Mouse (Mus musculus) granulocyte monocyte progenitor cell, adult 5-6 weeks (primary cell): ENCODE data around the gene Adora3. TPM values are rescaled to one million over a fixed set of nuclear protein-coding genes. Genes with fewer than 3 reads are reported as not detected.
A peak's percentile ranks its signal among the peaks of the same experiment; 100 is the strongest.

Experiments used
- ATAC-seq: replicated peaks from 2 replicates; pipeline ENCODE4 v1.8.0; 2016; ENCODE audit warnings: mild to moderate bottlenecking, moderate TSS enrichment, inconsistent platforms; ENCODE audit not compliant: poor library complexity, severe bottlenecking
- total RNA-seq, 2 experiments: library from RNA; stranded (forward) in 1 of 2; stranded (reverse) in 1 of 2; fragments of 200-712, 200-1000 nt in 1 of 2; fragments of >200 nt in 1 of 2; fragmentation: Nextera tagmentation in 1 of 2; gene quantifications; 2 replicates each; pipeline ENCODE4 v1.2.3; 2014 to 2017

The Adora3 gene
- total RNA-seq, 2 experiments from 2014 or later: 0.26 to 1.4 TPM

- no peak for ATAC-seq
These were observed 3.1 kb downstream of the Adora3 start for GRCm38 (mm10) chr3:105873451-105874445.

DNA sequence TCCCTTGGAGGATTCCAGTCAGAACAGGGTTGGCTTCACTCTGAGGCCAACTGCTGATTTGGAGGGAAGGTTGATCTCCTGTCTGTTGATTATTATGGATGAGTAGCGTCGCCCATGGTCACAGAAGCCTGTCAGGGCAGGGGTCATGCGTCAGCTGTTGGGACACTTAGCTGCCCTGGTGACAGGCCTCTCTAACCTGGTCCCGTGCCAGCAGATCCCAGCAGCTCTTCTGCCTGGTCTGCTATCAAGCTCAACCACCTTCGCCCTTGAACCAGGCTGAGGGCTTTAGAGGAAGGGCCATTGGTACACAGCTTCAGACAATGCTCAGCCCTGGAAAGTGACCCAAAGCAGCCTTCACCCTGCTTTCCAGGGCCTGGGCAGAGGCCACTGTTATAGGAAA lies 5.4 kb downstream of the Adora3 start:
- ATAC-seq: no peak

- ATAC-seq: peak; percentile 21; the same call in 1 of the 2 replicates
These were observed 6.7 kb downstream of the Adora3 start for GRCm38 (mm10) chr3:105877252-105877803.

GRCm38 (mm10) chr3:105877919-105878318 lies 7.3 kb downstream of the Adora3 start:
- ATAC-seq: peak; percentile 86

DNA sequence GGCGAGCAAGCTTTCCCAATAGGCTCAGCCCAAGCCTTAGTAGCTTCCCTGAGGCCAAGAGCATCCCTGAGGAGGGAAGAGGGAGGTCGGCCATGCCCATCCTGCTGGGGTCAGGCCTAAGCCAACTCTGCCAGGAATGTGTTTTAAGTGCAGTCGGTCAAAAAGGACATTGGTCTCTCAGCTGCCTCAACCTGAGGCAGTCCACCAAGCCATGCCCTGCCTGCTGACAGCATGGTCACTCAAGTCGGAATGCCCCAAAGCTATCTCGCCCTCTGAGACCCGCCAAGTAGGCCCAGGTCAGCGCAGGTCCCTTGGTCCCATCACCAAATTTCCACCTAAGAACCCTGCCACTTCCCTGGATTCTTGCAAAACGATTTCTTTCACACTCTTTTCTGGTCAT lies 8.1 kb downstream of the Adora3 start:
- no peak for ATAC-seq

DNA sequence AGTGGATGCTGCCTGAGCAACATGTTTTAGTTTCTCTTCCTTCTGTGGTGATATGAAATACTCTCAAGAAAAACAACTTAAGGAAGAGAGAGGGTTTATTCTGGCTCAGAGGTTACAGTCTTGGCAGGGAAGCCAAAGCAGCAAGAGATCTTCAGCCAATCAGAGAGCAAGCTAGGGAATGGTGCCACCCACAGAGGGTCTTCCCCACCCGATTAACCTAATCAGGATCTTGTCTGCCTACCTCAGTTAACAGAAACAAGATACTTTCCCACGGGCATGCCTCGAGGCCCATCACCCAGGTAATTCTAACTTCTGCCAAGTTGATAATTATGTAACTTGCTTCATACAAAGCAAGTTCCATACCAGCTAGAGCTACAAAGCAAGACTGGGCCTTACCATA lies 9.8 kb downstream of the Adora3 start:
- peak; percentile 23; the same call in 1 of the 2 replicates for ATAC-seq

- ATAC-seq: no peak
These were observed 11.4 kb downstream of the Adora3 start for GRCm38 (mm10) chr3:105882105-105882504.

DNA sequence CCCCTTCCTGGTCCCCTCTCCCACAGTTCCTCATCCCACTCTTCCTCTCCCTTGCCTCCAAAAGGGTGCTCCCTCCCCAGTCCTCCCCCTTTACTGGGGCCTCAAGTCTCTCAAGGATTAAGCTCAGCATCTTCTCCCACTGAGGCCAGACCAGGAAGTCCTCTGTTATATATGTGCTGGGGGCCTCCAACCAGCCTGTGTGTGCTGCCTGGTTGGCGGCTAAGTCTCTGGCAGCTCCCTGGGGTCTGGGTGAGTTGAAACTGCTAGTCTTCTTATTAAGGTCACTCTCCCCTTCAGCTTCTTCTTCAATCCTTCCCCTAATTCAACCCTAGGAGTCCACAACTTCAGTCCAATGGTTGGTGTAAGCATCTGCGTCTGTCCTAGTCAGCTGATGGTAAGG lies 12.5 kb downstream of the Adora3 start:
- no peak for ATAC-seq

- ATAC-seq: no peak
These were observed 18.3 kb downstream of the Adora3 start for GRCm38 (mm10) chr3:105888961-105889360.

DNA sequence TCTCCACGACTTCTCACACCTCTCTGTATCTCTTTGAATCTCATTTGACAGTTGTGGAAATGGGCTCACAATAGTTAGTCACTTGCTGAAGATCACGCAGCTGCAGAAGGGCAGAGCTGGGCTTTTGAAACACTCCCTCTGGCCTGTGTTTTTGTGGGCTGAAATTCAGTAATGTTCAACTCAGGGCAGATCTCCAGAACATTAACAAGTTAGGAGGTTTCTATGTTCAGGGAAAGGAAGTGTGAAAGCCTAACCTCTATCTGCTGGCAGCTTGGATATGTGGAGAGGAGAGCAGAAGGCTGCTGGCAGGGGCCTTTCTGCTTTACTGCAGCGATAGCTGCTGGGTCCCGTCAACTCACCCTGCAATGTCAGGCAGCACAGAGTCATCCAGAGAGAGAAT lies 19.6 kb downstream of the Adora3 start:
- no peak for ATAC-seq

DNA sequence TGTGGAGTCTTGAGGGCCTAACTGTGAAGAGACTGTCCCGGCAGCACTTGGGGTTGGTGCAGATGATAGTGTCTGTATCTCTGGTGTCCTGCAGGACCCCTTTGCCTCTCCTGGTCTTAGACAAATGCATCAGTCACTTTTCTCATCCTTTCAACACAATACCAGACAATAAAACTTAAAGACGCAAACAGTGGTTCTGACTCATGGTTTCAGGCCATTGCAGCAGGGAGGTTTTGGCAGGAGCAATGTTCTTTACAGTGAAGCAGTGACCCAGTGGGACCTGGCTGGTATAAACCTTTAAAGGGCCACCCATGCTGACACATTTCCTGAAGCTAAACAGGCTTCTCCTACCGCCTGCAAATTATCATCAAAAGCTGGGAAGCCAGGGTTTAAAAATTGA lies 20.5 kb downstream of the Adora3 start:
- ATAC-seq: no peak

DNA sequence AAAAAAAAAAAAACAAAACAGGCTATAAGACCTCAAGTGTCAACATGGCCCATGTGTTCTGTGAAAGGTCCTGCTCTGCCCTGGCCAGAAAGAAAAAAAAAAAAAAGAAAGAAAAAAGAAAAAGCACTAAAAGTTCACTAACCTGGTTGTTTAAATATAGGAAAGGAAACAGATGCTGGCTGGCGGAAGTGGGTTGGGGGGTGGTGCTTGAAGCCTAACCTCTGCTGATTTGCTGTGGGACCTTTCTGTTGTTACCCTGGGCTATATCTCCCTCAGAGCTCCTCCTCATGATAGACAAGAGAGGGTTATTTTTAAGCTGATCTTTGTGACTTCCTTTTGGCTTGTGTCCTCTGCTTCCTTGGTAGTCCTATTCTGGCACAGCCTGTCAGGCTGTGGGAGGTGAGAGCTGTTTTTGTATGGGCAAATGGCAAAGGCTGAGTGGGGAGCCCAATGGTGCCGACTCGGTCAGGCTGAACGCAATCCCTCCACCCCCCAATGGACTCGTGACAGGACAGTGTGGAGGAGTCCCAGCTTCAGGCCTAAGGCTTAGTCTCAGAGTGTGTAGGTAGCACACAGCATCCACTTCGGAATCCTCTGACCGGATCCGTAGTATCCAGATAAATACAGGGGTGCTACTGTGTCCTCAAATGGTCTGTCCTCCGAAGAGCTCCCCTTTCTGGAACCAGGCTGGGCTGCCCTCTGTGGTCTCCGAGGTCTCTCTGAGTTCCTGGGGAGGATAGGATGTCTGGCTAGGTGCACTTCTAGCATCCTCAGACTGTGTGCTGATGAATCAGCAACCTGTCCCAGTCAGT lies 21.3 kb downstream of the Adora3 start:
- peak; percentile 37 for ATAC-seq

DNA sequence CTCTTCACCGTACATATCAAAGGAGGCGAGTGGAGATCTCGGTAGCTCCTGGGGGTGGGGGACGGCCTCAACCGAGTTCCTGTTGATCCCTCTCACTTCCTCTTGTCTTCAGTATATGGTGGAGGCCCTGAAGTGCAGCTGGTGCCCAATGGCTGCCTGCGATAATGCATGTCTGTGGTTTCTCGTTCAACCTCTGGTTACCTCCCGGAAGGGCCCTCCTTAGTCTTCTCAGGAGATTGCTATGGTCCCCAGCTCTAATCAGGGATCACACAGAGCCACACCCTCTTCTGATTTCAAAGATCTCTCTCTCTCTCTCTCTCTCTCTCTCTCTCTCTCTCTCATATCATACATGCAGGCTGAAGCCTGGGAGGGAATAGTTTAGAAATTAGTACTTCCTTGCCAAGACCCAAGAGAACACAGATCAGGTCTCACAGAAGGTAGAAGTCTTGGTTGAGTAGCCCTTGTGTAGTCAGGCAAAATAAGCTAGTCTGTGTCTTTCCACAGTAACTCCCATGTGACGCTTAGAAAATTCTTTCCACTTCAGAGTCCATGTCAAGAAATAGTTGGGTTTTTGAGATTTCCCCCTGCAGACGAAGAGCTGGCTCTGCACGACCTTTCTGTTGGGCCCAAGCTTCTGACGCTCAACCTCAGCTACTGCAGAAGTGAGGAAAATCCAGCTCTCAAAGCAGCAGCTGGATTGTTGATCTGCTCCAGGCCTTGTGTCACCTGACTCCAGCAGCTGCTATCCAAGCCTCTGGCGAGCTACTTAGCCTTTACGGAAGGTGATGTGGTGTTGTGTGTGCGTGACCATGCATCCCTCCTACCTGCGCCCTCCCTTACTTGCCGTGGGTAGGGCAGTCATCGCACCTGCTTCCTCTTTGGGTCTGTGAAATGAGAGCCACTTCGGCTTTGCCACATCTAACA lies 22.2 kb downstream of the Adora3 start:
- peak; percentile 61 for ATAC-seq

DNA sequence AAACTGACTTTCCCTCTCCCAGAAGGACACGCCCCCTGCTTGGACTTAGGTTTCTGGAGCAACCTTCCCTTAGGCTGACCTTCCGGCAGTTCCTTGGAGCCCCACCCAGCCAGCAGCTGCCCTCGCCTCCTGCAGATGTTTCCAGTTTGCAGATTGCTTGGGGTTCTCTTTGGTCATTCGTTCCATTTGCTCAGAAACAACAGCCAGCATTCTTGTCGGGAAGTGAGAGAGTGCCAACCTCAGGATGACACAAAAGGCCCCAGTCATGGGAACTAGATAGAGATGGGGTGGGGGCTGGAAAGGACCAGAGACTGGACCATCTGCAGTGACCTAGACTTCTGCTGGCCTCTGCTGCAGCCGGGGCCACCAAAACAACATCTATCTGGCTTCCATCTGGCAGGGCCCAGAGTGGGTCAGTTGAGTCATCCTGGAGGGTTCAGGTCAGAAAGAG lies 23.3 kb downstream of the Adora3 start:
- ATAC-seq: no peak

DNA sequence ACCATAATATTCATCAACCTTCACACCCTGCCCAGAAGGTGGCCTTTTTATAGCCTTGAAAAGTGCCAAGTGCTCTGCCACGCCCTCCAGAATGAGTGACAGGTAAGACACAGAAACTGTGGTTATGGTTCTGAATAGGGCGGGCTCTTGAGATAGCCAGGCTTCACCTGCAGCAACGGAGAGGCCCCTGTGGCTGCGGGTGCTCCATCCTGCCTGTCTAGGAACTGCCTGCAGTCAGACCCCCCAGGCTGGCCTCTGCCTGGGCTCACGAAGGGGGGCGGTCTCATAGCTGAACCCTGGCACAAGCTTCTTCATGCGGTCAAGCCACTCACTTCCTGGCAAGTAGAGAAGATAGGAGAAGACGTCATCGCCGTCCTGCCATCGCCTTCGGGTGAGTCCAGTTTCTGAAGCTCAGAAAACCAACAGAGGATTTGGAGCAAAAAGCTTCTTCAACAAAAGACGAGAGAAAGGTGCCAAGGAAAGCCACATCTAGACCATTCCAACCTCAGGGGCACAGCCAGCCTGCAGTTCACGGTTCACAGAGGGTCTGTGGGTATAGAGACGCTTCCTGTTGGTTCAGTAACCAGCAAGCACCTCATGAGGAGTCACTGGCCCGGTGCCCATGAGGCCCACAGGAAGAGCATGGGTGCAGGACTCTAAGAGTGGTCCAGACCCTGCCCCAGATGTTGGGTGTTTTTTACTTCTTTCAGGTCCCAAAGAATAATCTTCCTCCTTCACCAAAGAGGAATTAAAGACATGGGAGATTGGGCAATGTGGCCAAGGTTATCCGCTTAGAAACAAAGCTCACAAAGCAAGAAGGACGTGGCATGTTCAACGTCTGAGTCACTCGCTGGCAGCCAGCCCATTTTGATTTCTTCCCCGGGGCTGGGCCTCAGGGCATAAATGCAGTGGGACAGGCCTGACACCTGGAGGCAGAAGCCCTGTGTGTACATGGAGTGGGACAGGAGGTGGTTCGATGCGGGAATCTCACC lies 24.2 kb downstream of the Adora3 start:
- peak; percentile 36 for ATAC-seq

DNA sequence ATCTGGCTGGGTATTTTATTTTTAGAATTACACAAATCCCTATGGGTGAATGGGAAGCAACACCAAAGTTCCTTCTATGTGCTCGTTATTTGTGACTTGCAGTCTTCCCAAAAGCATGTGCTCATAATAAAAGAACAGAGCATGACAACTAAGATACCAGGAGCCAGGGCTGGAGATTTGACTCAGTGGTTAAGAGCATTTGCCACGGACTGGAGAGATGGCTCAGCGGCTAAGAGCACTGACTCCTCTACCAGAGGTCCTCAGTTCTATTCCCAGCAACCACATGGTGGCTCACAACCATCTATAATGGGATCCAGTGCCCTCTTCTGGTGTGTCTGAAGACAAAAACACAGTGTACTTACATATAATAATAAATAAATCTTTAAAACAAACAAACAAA lies 26.2 kb downstream of the Adora3 start:
- no peak for ATAC-seq

GRCm38 (mm10) chr3:105898325-105898724 lies 27.7 kb downstream of the Adora3 start:
- peak; percentile 44 for ATAC-seq

- ATAC-seq: no peak
These were observed 28.2 kb downstream of the Adora3 start for GRCm38 (mm10) chr3:105898861-105899260.
